8 mouse cellular contexts compared by ENCODE assay signal in the genomic region with DNA sequence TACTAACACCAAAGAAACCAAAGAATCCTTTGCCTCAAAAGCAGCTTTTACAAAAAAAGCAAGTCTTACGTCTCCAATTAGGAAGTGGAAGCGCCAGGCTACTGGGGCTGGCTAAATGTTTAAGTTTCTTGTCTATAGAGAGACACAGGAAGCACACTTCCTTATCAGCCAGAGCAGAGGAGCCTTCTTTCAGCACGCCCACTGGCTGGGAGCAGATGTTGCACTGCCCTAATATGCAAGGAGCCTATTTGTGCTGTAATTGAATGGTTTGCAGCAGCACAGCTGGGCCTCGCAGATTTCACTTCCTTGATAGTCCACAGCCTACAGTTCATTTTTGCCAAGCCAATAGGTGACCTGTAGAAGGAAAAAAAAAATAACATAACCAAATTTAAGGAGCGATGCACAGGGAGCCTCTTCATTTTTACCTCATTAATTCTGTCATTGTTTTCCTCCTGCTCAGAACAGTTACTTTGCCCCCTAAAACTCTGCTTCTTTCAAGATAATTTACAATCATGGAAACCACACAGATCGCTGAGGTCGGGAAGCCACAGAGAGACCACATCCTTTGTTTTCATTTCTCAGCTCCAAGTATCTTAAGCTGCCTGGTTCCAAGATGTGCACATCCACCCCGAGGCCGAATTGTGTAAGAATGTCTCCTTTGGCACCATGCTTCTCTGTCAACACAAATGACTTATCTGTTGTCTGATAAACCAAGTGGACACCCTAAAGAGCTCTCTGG.
DNase-seq lines count a peak whose midpoint lies in the region.

No protein-coding gene starts in this region.

- intact Hi-C loops in heart, postnatal 10 days (cut with DNase I), result loop anchor here (10.0 kb wide), 1 partner anchor 1659 kb away; no protein-coding TSS in a partner anchor

- peak; percentile 11 for DNase-seq in adrenal gland, postnatal 10 days
- no peak for DNase-seq in adrenal gland, adult 18-20 months (ENCODE audit: low spot score in 2 of 2)
- DNase-seq in c-Kit-positive CD71-positive TER-119-positive erythroid progenitor cells, embryonic 14.5 days (ENCODE audit: low spot score), result peak; percentile 93
- DNase-seq in heart, postnatal 10 days, result peak; percentile 52 to 61
- DNase-seq in liver, result peak; percentile 93
- DNase-seq in neural tube, embryonic 10.5 days (ENCODE audit: extremely low spot score, low spot score), result peak; percentile 43
- no peak for DNase-seq in cerebellum, postnatal 25 days
- DNase-seq in right cerebral cortex, postnatal 25 days, result no peak

Comparison
In these comparisons a context has a peak if more than half of its experiments do, and no peak if none do; other contexts are left out.
1. DNase-seq: peak in adrenal gland, postnatal 10 days (single experiment), c-Kit-positive CD71-positive TER-119-positive erythroid progenitor cells, embryonic 14.5 days (single experiment), heart, postnatal 10 days (2 of 2), liver (single experiment) and neural tube, embryonic 10.5 days (single experiment); none in adrenal gland, adult 18-20 months (0 of 2), cerebellum, postnatal 25 days (0 of 2) and right cerebral cortex, postnatal 25 days (single experiment).